Mouse (Mus musculus) small intestine, adult 2 months (tissue): ENCODE results near the gene Cabp7.

Source experiments
- CTCF ChIP-seq: fragments of 200-500 bp; IDR thresholded peaks from 2 replicates; pipeline ENCODE4 v1.5.1; 2012; ENCODE audit warnings: low read depth, mild to moderate bottlenecking, control low read depth, inconsistent platforms, low read length, moderate library complexity, mixed read lengths; ENCODE audit not compliant: insufficient replicate concordance, insufficient read length; ENCODE audit errors: extremely low read depth
- POLR2A ChIP-seq: fragments of 200-500 bp; IDR thresholded peaks from 2 replicates; pipeline ENCODE4 v1.6.1; 2012; ENCODE audit warnings: low read depth, mild to moderate bottlenecking, control low read depth, inconsistent platforms, low read length, moderate library complexity

DNA sequence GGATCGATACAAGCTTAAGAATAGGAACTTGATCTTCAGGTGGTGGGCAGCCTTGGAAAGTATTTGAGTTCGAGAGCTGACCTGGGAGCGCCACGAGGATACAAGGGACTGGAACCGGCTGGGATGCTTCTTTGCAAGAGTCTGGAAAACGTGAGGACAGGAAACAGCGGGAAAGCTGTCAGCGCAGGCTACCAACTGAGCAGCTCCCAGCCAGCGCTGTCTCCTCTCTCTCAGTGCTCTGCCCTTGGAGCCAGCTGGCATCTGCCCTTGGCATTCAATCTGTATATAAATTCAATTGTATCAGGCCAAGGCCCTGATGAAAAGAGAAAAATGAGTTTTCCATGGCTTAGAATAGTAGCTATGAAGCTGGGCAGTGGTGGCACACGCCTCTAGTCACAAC, 55.4 kb downstream of the Cabp7 start:
- TF ChIP-seq CTCF (no peak), POLR2A (no peak)
